Mouse (Mus musculus) layer of hippocampus, postnatal 10 days (tissue): ENCODE measurements around the gene Nosip. TPM values are rescaled to one million over a fixed set of nuclear protein-coding genes. Genes with fewer than 3 reads are reported as not detected.
"Not testable (repeated sequence)": the region's sequence is repeated elsewhere in the genome, so short reads cannot be mapped to it uniquely, and the experiment has no call there.

Source experiments
- DNase-seq, 2 experiments: peaks; one replicate each; pipeline ENCODE4 v3.0.0; 2021; ENCODE audit warnings: low spot score in 2 of 2
- total RNA-seq, 2 experiments: library from RNA; stranded (reverse); gene quantifications; 2 replicates each; pipeline ENCODE4 v1.2.3; 2021

Nosip gene
- total RNA-seq, 2 experiments from 2014 or later, result 47.2 to 51.6 TPM

DNA sequence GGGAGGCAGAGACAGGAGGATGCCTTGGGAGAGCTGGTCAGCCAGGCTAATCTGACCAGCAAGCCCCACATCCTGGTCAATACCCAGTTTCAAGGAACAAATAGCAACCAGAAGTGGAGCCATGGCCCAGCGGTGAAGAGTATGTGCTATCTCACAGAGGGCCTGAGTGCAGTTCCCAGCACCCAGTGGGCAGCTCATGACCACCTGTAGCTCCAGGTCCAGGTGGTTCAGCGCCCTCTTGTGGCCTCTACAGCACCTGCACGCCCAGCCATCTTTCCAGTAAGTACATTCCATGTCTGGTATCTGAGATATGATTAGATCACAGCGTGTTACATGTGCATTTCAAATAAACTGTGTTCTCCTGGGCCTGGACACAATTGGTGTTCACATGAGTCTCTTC, 23.9 kb downstream of the Nosip start:
- DNase-seq, result no peak

GRCm38 (mm10) chr7:45088597-45088996, 26.4 kb downstream of the Nosip start:
- no peak for DNase-seq

- DNase-seq, result no peak
Observed at GRCm38 (mm10) chr7:45090251-45090977, 28.2 kb downstream of the Nosip start.

DNA sequence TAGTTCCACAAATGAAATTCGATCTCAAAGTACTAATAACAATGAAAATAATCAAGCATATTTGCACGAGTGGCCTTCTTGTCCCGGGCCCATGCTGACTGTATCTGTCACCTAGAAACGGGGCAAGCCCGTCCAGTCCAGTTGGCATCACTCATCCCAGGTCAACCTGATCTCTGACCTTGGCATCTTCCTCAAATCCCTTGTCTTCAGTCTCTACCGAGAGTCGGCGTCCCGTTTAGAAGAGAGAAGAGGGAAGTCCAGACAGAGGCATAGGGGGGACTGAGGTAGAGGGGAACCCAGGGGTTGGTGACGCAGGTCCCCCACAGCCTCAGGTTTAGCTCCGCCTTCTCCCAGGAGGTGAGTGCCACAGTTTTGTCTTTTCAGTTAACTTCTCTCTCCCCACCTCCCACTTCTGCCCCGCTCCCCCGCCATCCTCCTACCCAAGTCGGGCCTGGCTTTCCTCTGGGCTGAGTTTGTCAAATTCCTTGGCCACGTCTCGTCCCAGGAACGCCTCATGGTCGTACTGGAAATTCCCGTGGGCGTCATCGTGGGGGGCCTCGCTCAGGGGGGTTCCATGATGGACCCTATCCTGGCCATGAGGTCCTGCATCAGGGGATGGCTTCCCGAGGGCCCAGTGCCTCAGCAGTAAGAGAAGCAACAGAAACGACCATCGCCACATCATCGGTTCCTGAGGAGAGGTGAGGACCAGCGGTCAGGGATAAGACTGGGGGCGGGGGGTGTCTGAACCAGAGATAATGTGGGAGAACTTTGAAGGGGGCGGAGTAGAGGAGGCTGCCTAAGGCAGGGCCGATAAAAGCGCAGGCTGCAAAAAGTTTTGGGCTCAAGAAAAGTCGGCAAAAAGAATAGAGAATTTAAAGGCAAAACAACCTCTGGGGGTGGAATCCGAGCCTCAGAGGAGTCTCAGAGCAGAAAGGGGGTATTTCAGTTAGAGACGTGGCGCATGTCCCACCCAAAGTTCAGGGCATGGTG, 29.1 kb downstream of the Nosip start:
- DNase-seq, result no peak

GRCm38 (mm10) chr7:45092048-45092447, 29.8 kb downstream of the Nosip start, which contains the start of gene Rcn3:
Gene Rcn3 (minus strand): TSS chr7:45092221.
- peak; percentile 63 to 75 for DNase-seq

- DNase-seq, result no peak
Observed at GRCm38 (mm10) chr7:45092828-45093515, 30.7 kb downstream of the Nosip start.

DNA sequence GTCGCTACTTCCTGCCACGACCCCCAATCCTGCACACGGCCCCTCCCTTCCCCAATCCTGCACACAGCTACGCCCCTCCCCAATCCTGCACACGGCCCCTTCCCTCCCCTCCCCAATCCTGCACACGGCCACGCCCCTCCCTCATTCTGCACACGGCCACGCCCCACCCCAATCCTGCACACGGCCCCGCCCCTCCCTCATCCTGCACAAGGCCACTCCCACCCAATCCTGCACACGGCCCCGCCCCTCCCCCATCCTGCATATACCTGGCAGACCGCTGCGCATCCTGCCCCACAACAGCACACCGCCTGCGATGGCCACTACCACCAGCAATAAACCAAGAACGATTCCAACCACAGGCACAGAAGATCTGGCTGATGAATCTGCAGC, 31.3 kb downstream of the Nosip start:
- DNase-seq, result no peak

- DNase-seq, result no peak
Observed at GRCm38 (mm10) chr7:45094121-45094520, 31.9 kb downstream of the Nosip start.

GRCm38 (mm10) chr7:45095367-45095766, 33.1 kb downstream of the Nosip start:
- no peak for DNase-seq

GRCm38 (mm10) chr7:45095965-45096364, 33.7 kb downstream of the Nosip start:
- not testable (repeated sequence) for DNase-seq

- DNase-seq, result no peak
Observed at GRCm38 (mm10) chr7:45097479-45097878, 35.2 kb downstream of the Nosip start.

GRCm38 (mm10) chr7:45098541-45099240, 36.5 kb downstream of the Nosip start:
- DNase-seq, result no peak

DNA sequence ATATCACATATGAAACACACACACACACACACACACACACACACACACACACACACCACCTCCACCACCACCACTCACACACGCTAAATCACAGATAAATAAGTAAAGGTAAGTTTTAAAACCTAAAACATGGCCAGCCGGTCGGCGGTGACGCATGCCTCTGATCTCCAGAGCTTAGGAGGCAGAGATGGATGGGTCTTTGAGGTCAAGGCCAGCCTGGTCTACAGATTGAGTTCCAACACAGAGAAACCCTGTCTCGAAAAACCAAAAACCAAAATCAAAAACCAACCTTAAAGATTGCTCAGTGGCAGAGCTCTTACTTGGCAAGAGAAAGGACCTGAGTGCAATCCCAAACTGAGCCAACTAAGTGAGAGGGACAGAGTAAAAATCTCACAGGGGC, 37.8 kb downstream of the Nosip start:
- no peak for DNase-seq

GRCm38 (mm10) chr7:45102441-45102840, 40.2 kb downstream of the Nosip start:
- DNase-seq, result no peak

DNA sequence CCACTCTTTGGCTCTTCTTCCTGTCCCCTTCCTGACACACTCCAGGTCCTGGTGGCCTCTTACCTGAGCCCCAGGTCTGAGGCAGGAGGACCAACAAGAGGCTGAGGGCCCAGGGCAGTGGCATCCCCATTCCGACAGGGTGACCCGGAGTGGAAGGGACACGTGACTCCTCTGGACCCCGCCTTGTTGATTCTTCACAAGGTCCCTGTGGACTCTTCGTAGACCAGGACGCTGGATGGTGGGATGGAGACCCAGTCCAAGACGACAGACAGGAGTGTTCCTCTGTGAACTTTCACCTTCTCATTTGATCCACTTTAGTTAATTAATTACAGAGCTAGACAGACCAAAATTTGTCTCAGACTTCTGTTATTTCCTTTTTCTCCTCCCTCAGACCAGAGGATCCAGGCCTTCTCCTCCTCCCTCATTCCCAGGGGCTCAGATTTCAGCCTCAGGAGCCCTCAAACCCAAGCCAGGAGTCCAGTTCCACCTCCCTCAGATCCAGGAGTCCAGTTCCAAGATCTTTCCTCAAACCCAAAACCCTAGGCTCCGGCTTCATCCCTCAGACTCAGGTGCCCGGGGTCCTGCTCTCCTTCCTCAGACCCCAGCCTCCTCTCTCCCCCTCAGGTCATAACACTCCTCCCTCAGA, 40.8 kb downstream of the Nosip start:
- DNase-seq, result no peak

DNA sequence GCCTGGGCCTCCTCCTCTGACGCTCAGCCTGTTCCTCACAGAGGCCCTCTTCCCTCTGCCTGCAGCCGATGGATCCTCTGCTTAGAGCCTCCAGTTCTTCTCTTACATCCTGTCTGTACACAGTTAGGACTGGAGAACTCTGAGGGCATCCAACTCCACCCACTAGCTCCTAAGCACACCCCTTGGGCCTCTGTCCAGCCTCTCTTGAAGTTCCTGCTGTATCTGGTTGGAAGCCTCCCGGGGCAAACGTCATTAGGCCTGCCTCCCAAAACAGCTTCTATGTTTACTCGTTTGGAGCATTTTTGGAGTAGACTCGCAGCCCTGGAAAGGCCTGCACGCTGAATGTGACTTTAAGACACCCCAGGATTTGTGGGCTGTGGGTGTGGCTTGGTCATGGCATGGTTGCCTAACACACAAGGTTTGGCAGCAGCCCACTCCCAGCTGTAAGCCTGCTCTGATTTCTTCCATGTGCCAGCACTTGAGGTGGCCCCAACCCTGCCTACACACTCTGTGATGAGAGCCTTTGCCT, 41.5 kb downstream of the Nosip start, which contains the start of gene Fcgrt:
Gene Fcgrt, minus strand, starts transcription at position 200 of the 529 bp plus-strand sequence.
- DNase-seq, result peak; percentile 61

DNA sequence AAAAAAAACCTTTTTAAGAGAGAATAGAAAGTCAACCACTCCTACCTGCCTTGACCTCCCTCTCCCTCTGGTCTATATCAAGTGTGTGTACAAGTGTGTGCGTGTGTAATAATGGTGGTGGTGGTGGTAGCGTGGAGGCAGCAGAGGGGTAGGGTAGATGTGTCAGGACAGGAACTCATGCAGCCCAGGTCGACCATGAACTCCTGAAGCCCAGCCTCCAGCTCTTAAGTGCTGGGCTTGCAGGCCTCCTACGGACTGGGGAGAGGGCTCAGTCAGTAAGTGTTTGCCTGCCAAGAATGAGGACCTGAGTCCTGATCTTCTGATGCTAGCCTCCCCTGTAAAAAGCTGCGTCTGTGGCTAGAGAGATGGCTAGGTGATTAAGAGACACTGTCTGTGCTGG, 42.7 kb downstream of the Nosip start:
- DNase-seq, result no peak

GRCm38 (mm10) chr7:45105491-45105890, 43.3 kb downstream of the Nosip start:
- DNase-seq, result no peak

DNA sequence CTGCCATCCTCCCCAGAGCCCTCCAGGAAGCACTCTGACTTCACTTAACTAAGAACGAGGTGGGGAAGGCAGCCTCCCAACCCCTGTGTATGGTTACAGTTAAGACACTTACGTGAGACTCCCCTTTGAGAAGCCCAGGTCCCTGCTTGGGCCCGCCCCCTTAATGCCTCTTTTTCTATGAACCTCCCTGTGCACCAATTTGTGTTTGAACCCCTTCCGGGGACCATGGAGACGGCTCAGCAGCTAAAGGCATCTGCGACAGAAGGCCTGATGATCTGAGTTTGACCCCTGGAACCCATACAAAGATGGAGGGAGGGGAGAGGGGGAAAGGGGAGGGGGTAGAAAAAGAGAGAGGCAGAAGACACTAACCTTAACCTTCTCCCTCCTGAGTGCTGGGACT, 44.2 kb downstream of the Nosip start:
- DNase-seq, result no peak

- DNase-seq, result no peak
Observed at GRCm38 (mm10) chr7:45107052-45107645, 44.9 kb downstream of the Nosip start.
